Mouse (Mus musculus): ENCODE data around the gene Mfsd2a. TPM values are rescaled to one million over a fixed set of nuclear protein-coding genes. Genes with fewer than 3 reads are reported as not detected.

Gene Mfsd2a
- polyA plus RNA-seq (2016; fragmentation: Nextera tagmentation; extraction: Ambion mirVana), result 21.7 TPM in 2 replicates

- Histone ChIP-seq H3K27ac (peak within 1 kb of the TSS; percentile 60), H3K9me3 (no peaks in the 10 kb centered on the region), H3K4me1 (peaks cover 43% of the 10 kb centered on the region), H3K36me3 (replicated peaks) (peaks cover 23% of the 10 kb centered on the region), H3K4me3 (replicated peaks) (peak within 1 kb of the TSS; percentile 65), H3K27me3 (0 out of 2 replicates have a peak, but pooled peaks cover 7% of the 10 kb centered on the region), H3K4me2 (peak within 1 kb of the TSS; percentile 96), H3K9ac (peak within 1 kb of the TSS; percentile 69)
- ATAC-seq (ENCODE audit: low FRiP score), result peak; percentile 81
- under 1% methylated on average over 27 of the region's 27 CpGs for WGBS
Observed at GRCm38 (mm10) chr4:122961100-122961567, at the start of gene Mfsd2a. Mfsd2a (minus strand) TSS chr4:122961188.

- Histone ChIP-seq H3K9me3 (no peaks in the 10 kb centered on the region), H3K4me3 (replicated peaks) (no peak overlapping the region), H3K36me3 (replicated peaks) (peaks cover 23% of the 10 kb centered on the region), H3K4me1 (peaks cover 43% of the 10 kb centered on the region), H3K27ac (peak overlapping the region; percentile 32; the same call in 1 of the 2 replicates), H3K27me3 (no peaks in the 10 kb centered on the region), H3K9ac (no peak overlapping the region), H3K4me2 (no peak overlapping the region)
- 35% methylated on average over 15 of the region's 15 CpGs for WGBS
- ATAC-seq (ENCODE audit: low FRiP score), result no peak
Observed at GRCm38 (mm10) chr4:123005054-123005966, 44.3 kb upstream of the Mfsd2a start.

GRCm38 (mm10) chr4:123000617-123001342, 39.8 kb upstream of the Mfsd2a start:
- no peaks in the 10 kb centered on the region for H3K9me3 ChIP-seq
- 0 out of 2 replicates have a peak overlapping the region, but pooled peaks have one; percentile 1 for H3K9ac ChIP-seq
- H3K4me1 ChIP-seq, result peaks cover 65% of the 10 kb centered on the region
- no peaks in the 10 kb centered on the region for H3K27me3 ChIP-seq
- peak overlapping the region; percentile 91 for H3K27ac ChIP-seq
- peak overlapping the region; percentile 86 for H3K4me2 ChIP-seq
- peaks cover 27% of the 10 kb centered on the region for H3K36me3 ChIP-seq (replicated peaks)
- no peak for ATAC-seq (ENCODE audit: low FRiP score)
- WGBS, result 32% methylated on average over 17 of the region's 17 CpGs
- no peak overlapping the region for H3K4me3 ChIP-seq (replicated peaks)

- Histone ChIP-seq H3K4me2 (peak overlapping the region; percentile 86), H3K4me3 (replicated peaks) (peak overlapping the region; percentile 88), H3K4me1 (peaks cover 59% of the 10 kb centered on the region), H3K27me3 (no peaks in the 10 kb centered on the region), H3K9ac (peak overlapping the region; percentile 55; the same call in 1 of the 2 replicates), H3K36me3 (replicated peaks) (peaks cover 27% of the 10 kb centered on the region), H3K9me3 (no peaks in the 10 kb centered on the region), H3K27ac (peak overlapping the region; percentile 91)
- whole genome bisulfite sequencing, result 35% methylated on average over 14 of the region's 14 CpGs
- ATAC-seq (ENCODE audit: low FRiP score), result no peak
Observed at GRCm38 (mm10) chr4:123000130-123000529, 39.1 kb upstream of the Mfsd2a start.

- ATAC-seq (ENCODE audit: low FRiP score), result peak; percentile 49
- H3K4me2 ChIP-seq, result peak overlapping the region; percentile 86
- peaks cover 27% of the 10 kb centered on the region for H3K36me3 ChIP-seq (replicated peaks)
- peak overlapping the region; percentile 88 for H3K4me3 ChIP-seq (replicated peaks)
- peaks cover 56% of the 10 kb centered on the region for H3K4me1 ChIP-seq
- no peaks in the 10 kb centered on the region for H3K27me3 ChIP-seq
- no peaks in the 10 kb centered on the region for H3K9me3 ChIP-seq
- under 1% methylated on average over 4 of the region's 4 CpGs for WGBS
- H3K27ac ChIP-seq, result peak overlapping the region; percentile 91
- peak overlapping the region; percentile 55 for H3K9ac ChIP-seq
Observed at GRCm38 (mm10) chr4:122999263-122999691, 38.3 kb upstream of the Mfsd2a start.

- H3K4me1 ChIP-seq, result peaks cover 54% of the 10 kb centered on the region
- H3K27ac ChIP-seq, result peak overlapping the region; percentile 96
- H3K4me2 ChIP-seq, result peak overlapping the region; percentile 86
- peak overlapping the region; percentile 94 for H3K9ac ChIP-seq
- H3K9me3 ChIP-seq, result no peaks in the 10 kb centered on the region
- H3K27me3 ChIP-seq, result no peaks in the 10 kb centered on the region
- peak overlapping the region; percentile 88 for H3K4me3 ChIP-seq (replicated peaks)
- ATAC-seq (ENCODE audit: low FRiP score), result peak; percentile 78
- 2% methylated on average over 12 of the region's 12 CpGs for WGBS
- H3K36me3 ChIP-seq (replicated peaks), result peaks cover 27% of the 10 kb centered on the region
Observed at GRCm38 (mm10) chr4:122998537-122999262, 37.7 kb upstream of the Mfsd2a start.

- Histone ChIP-seq H3K36me3 (replicated peaks) (peaks cover 19% of the 10 kb centered on the region), H3K4me3 (replicated peaks) (peak overlapping the region; percentile 88), H3K9ac (peak overlapping the region; percentile 94), H3K27ac (peak overlapping the region; percentile 96), H3K4me2 (peak overlapping the region; percentile 86), H3K4me1 (peaks cover 42% of the 10 kb centered on the region), H3K9me3 (no peaks in the 10 kb centered on the region), H3K27me3 (no peaks in the 10 kb centered on the region)
- ATAC-seq (ENCODE audit: low FRiP score), result no peak
- WGBS, result 1% methylated on average over 47 of the region's 47 CpGs
Observed at GRCm38 (mm10) chr4:122996618-122997381, 35.8 kb upstream of the Mfsd2a start.

- no peak for ATAC-seq (ENCODE audit: low FRiP score)
- peak overlapping the region; percentile 96 for H3K27ac ChIP-seq
- peaks cover 13% of the 10 kb centered on the region for H3K36me3 ChIP-seq (replicated peaks)
- H3K4me2 ChIP-seq, result peak overlapping the region; percentile 86
- no peaks in the 10 kb centered on the region for H3K9me3 ChIP-seq
- under 1% methylated on average over 32 of the region's 32 CpGs for WGBS
- peaks cover 36% of the 10 kb centered on the region for H3K4me1 ChIP-seq
- peak overlapping the region; percentile 88 for H3K4me3 ChIP-seq (replicated peaks)
- H3K27me3 ChIP-seq, result no peaks in the 10 kb centered on the region
- peak overlapping the region; percentile 94 for H3K9ac ChIP-seq
Observed at GRCm38 (mm10) chr4:122996221-122996617, 35.2 kb upstream of the Mfsd2a start.

- Histone ChIP-seq H3K4me1 (peaks cover 30% of the 10 kb centered on the region), H3K36me3 (replicated peaks) (peaks cover 7% of the 10 kb centered on the region), H3K27ac (peak within 1 kb of the TSS; percentile 96), H3K9ac (peak within 1 kb of the TSS; percentile 94), H3K4me3 (replicated peaks) (peak within 1 kb of the TSS; percentile 88), H3K4me2 (peak within 1 kb of the TSS; percentile 86), H3K27me3 (no peaks in the 10 kb centered on the region), H3K9me3 (no peaks in the 10 kb centered on the region)
- peak; percentile 74 for ATAC-seq (ENCODE audit: low FRiP score)
- under 1% methylated on average over 69 of the region's 69 CpGs for WGBS
Observed at GRCm38 (mm10) chr4:122995404-122996220, 34.6 kb upstream of the Mfsd2a start, which contains the start of gene Mycl. Mycl (plus strand) TSS chr4:122995652.

- Histone ChIP-seq H3K4me1 (peaks cover 8% of the 10 kb centered on the region), H3K9me3 (no peaks in the 10 kb centered on the region), H3K4me3 (replicated peaks) (no peak overlapping the region), H3K27me3 (no peaks in the 10 kb centered on the region), H3K9ac (no peak overlapping the region), H3K36me3 (replicated peaks) (no peaks in the 10 kb centered on the region), H3K4me2 (no peak overlapping the region), H3K27ac (no peak overlapping the region)
- WGBS, result 69% methylated on average over 3 of the region's 3 CpGs
- ATAC-seq (ENCODE audit: low FRiP score), result no peak
Observed at GRCm38 (mm10) chr4:122992276-122992675, 31.3 kb upstream of the Mfsd2a start.
